Mouse (Mus musculus) hindbrain, embryonic 13.5 days (tissue): Measurements from ENCODE around the gene Zdhhc14. TPM values are rescaled to one million over a fixed set of nuclear protein-coding genes. Genes with fewer than 3 reads are reported as not detected.

ENCODE experiments used
- ATAC-seq: fragments of 200-750 bp; cut with Nextera tagmentation; 2 replicates; pipeline ENCODE4 v1.8.0; 2017; ENCODE audit warnings: moderate TSS enrichment; ENCODE audit not compliant: low FRiP score
- H3K27ac ChIP-seq: fragments of 300-500 bp; sonication (generic); 2 replicates; pipeline ENCODE4 v1.5.1; 2015; ENCODE audit warnings: inconsistent platforms, mild to moderate bottlenecking, moderate library complexity
- H3K27me3 ChIP-seq: fragments of 300-500 bp; sonication (generic); 2 replicates; pipeline ENCODE4 v1.6.1; 2015; ENCODE audit warnings: mild to moderate bottlenecking, inconsistent platforms
- H3K36me3 ChIP-seq: fragments of 300-500 bp; sonication (generic); 2 replicates; pipeline ENCODE4 v1.6.1; 2015; ENCODE audit warnings: mild to moderate bottlenecking, inconsistent platforms
- H3K4me1 ChIP-seq: fragments of 300-500 bp; sonication (generic); replicated peaks from 2 replicates; pipeline ENCODE4 v1.6.1; 2015; ENCODE audit warnings: inconsistent platforms
- H3K4me2 ChIP-seq: fragments of 300-500 bp; sonication (generic); 2 replicates; pipeline ENCODE4 v1.6.1; 2015; ENCODE audit warnings: inconsistent platforms, mild to moderate bottlenecking, moderate library complexity
- H3K4me3 ChIP-seq: fragments of 300-500 bp; sonication (generic); 2 replicates; pipeline ENCODE4 v1.5.1; 2015; ENCODE audit warnings: mild to moderate bottlenecking, inconsistent platforms
- H3K9ac ChIP-seq: fragments of 300-500 bp; sonication (generic); 2 replicates; pipeline ENCODE4 v1.6.1; 2015; ENCODE audit warnings: mild to moderate bottlenecking, inconsistent platforms
- H3K9me3 ChIP-seq: fragments of 300-500 bp; sonication (generic); 2 replicates; pipeline ENCODE4 v1.6.1; 2016; ENCODE audit warnings: inconsistent platforms
- WGBS: fragments of 180-500 bp; shearing (Covaris S2); methylation state at CpG from one replicate; pipeline ENCODE4 v1.1.7; 2015; 5-methylcytosine and 5-hydroxymethylcytosine counted together
- polyA plus RNA-seq: library from polyadenylated mRNA; unstranded; fragments of >200 nt; fragmentation: Nextera tagmentation; extraction: Ambion mirVana; gene quantifications from 2 replicates; pipeline ENCODE4 v1.2.1, GENCODE M21; 2015

Gene Zdhhc14
- polyA plus RNA-seq, 1 experiment from 2014 or later, result 6.8 TPM

- H3K27ac ChIP-seq, result no peak overlapping the region
- ATAC-seq, result no peak
- WGBS, result 86% methylated on average over 7 of the region's 7 CpGs
Measured at GRCm38 (mm10) chr17:5693256-5693655, 200.9 kb downstream of the Zdhhc14 start.

GRCm38 (mm10) chr17:5698447-5699096, 206.2 kb downstream of the Zdhhc14 start:
- no peak overlapping the region for H3K4me3 ChIP-seq
- H3K4me1 ChIP-seq, result 0 out of 2 replicates have a peak, but pooled peaks cover 8% of the 10 kb centered on the region
- 67% methylated on average over 7 of the region's 7 CpGs for WGBS
- H3K9me3 ChIP-seq, result no peaks in the 10 kb centered on the region
- no peaks in the 10 kb centered on the region for H3K36me3 ChIP-seq
- no peak overlapping the region for H3K27ac ChIP-seq
- H3K9ac ChIP-seq, result no peak overlapping the region
- ATAC-seq, result no peak
- no peak overlapping the region for H3K4me2 ChIP-seq
- H3K27me3 ChIP-seq, result no peaks in the 10 kb centered on the region

More at GRCm38 (mm10) chr17:5693256-5693655, 200.9 kb downstream of the Zdhhc14 start:
- Histone ChIP-seq H3K9ac (no peak overlapping the region), H3K27me3 (no peaks in the 10 kb centered on the region), H3K36me3 (no peaks in the 10 kb centered on the region), H3K9me3 (no peaks in the 10 kb centered on the region), H3K4me1 (0 out of 2 replicates have a peak, but pooled peaks cover 2% of the 10 kb centered on the region), H3K4me3 (no peak overlapping the region), H3K4me2 (no peak overlapping the region)

- no peak overlapping the region for H3K4me3 ChIP-seq
- no peak overlapping the region for H3K9ac ChIP-seq
- WGBS, result 47% methylated on average over 7 of the region's 7 CpGs
- no peaks in the 10 kb centered on the region for H3K36me3 ChIP-seq
- peaks cover 35% of the 10 kb centered on the region for H3K4me1 ChIP-seq
- H3K27ac ChIP-seq, result peak overlapping the region; percentile 71
- no peaks in the 10 kb centered on the region for H3K27me3 ChIP-seq
- H3K4me2 ChIP-seq, result no peak overlapping the region
- no peak for ATAC-seq
- H3K9me3 ChIP-seq, result no peaks in the 10 kb centered on the region
Measured at GRCm38 (mm10) chr17:5710320-5711104, 218.2 kb downstream of the Zdhhc14 start.

- Histone ChIP-seq H3K9ac (no peak overlapping the region), H3K36me3 (no peaks in the 10 kb centered on the region), H3K4me1 (peaks cover 35% of the 10 kb centered on the region), H3K9me3 (no peaks in the 10 kb centered on the region), H3K27me3 (no peaks in the 10 kb centered on the region), H3K4me3 (no peak overlapping the region), H3K4me2 (no peak overlapping the region), H3K27ac (no peak overlapping the region)
- ATAC-seq, result no peak
- 70% methylated on average over 5 of the region's 5 CpGs for WGBS
Measured at GRCm38 (mm10) chr17:5711861-5712260, 219.5 kb downstream of the Zdhhc14 start.

- ATAC-seq, result no peak
- H3K27me3 ChIP-seq, result no peaks in the 10 kb centered on the region
- H3K4me1 ChIP-seq, result peaks cover 35% of the 10 kb centered on the region
- H3K9me3 ChIP-seq, result no peaks in the 10 kb centered on the region
- WGBS, result 29% methylated on average over 3 of the region's 3 CpGs
- H3K36me3 ChIP-seq, result no peaks in the 10 kb centered on the region
- H3K4me2 ChIP-seq, result no peak overlapping the region
- 0 out of 2 replicates have a peak overlapping the region, but pooled peaks have one; percentile 0 for H3K27ac ChIP-seq
- no peak overlapping the region for H3K9ac ChIP-seq
- no peak overlapping the region for H3K4me3 ChIP-seq
Measured at GRCm38 (mm10) chr17:5713141-5713540, 220.8 kb downstream of the Zdhhc14 start.

- Histone ChIP-seq H3K27me3 (no peaks in the 10 kb centered on the region), H3K4me3 (no peak overlapping the region), H3K27ac (no peak overlapping the region), H3K9ac (no peak overlapping the region), H3K4me2 (no peak overlapping the region), H3K36me3 (no peaks in the 10 kb centered on the region), H3K4me1 (peaks cover 22% of the 10 kb centered on the region), H3K9me3 (no peaks in the 10 kb centered on the region)
- 84% methylated on average over 4 of the region's 4 CpGs for WGBS
- no peak for ATAC-seq
Measured at GRCm38 (mm10) chr17:5716912-5717311, 224.6 kb downstream of the Zdhhc14 start.

GRCm38 (mm10) chr17:5718768-5719387, 226.5 kb downstream of the Zdhhc14 start:
- no peak overlapping the region for H3K9ac ChIP-seq
- H3K27me3 ChIP-seq, result no peaks in the 10 kb centered on the region
- no peak overlapping the region for H3K27ac ChIP-seq
- H3K4me1 ChIP-seq, result peaks cover 8% of the 10 kb centered on the region; the same call in 1 of the 2 replicates
- no peaks in the 10 kb centered on the region for H3K36me3 ChIP-seq
- no peaks in the 10 kb centered on the region for H3K9me3 ChIP-seq
- no peak overlapping the region for H3K4me2 ChIP-seq
- WGBS, result 56% methylated on average over 7 of the region's 7 CpGs
- no peak overlapping the region for H3K4me3 ChIP-seq
- ATAC-seq, result no peak

- Histone ChIP-seq H3K9me3 (no peaks in the 10 kb centered on the region), H3K27me3 (no peaks in the 10 kb centered on the region), H3K27ac (no peak overlapping the region), H3K4me2 (no peak overlapping the region), H3K9ac (no peak overlapping the region), H3K4me1 (peaks cover 8% of the 10 kb centered on the region; the same call in 1 of the 2 replicates), H3K36me3 (no peaks in the 10 kb centered on the region), H3K4me3 (no peak overlapping the region)
- ATAC-seq, result no peak
- WGBS, result 91% methylated on average over 2 of the region's 2 CpGs
Measured at GRCm38 (mm10) chr17:5722802-5723201, 230.4 kb downstream of the Zdhhc14 start.

GRCm38 (mm10) chr17:5723601-5724189, 231.3 kb downstream of the Zdhhc14 start:
- Histone ChIP-seq H3K27ac (no peak overlapping the region), H3K9ac (no peak overlapping the region), H3K9me3 (no peaks in the 10 kb centered on the region), H3K4me3 (no peak overlapping the region), H3K36me3 (no peaks in the 10 kb centered on the region), H3K4me2 (no peak overlapping the region), H3K27me3 (no peaks in the 10 kb centered on the region), H3K4me1 (peaks cover 6% of the 10 kb centered on the region; the same call in 1 of the 2 replicates)
- 80% methylated on average over 10 of the region's 10 CpGs for WGBS
- no peak for ATAC-seq

GRCm38 (mm10) chr17:5729587-5730125, 237.3 kb downstream of the Zdhhc14 start:
- Histone ChIP-seq H3K27ac (no peak overlapping the region), H3K4me3 (no peak overlapping the region), H3K9me3 (no peaks in the 10 kb centered on the region), H3K9ac (no peak overlapping the region), H3K36me3 (peaks cover 3% of the 10 kb centered on the region; the same call in 1 of the 2 replicates), H3K4me1 (no peaks in the 10 kb centered on the region), H3K4me2 (no peak overlapping the region), H3K27me3 (no peaks in the 10 kb centered on the region)
- WGBS, result 49% methylated on average over 4 of the region's 4 CpGs
- ATAC-seq, result no peak

- Histone ChIP-seq H3K27ac (no peak overlapping the region), H3K36me3 (peaks cover 3% of the 10 kb centered on the region; the same call in 1 of the 2 replicates), H3K9me3 (no peaks in the 10 kb centered on the region), H3K4me2 (no peak overlapping the region), H3K4me3 (no peak overlapping the region), H3K4me1 (no peaks in the 10 kb centered on the region), H3K9ac (no peak overlapping the region), H3K27me3 (no peaks in the 10 kb centered on the region)
- WGBS, result 88% methylated on average over 5 of the region's 5 CpGs
- no peak for ATAC-seq
Measured at GRCm38 (mm10) chr17:5730538-5730937, 238.2 kb downstream of the Zdhhc14 start.

GRCm38 (mm10) chr17:5733400-5733799, 241.0 kb downstream of the Zdhhc14 start:
- WGBS, result 27% methylated on average over 7 of the region's 7 CpGs
- Histone ChIP-seq H3K4me1 (no peaks in the 10 kb centered on the region), H3K36me3 (peaks cover 3% of the 10 kb centered on the region; the same call in 1 of the 2 replicates), H3K9me3 (no peaks in the 10 kb centered on the region), H3K4me2 (no peak overlapping the region), H3K9ac (no peak overlapping the region), H3K4me3 (no peak overlapping the region), H3K27me3 (no peaks in the 10 kb centered on the region), H3K27ac (no peak overlapping the region)
- ATAC-seq, result no peak
